Mouse (Mus musculus): Measurements from ENCODE around the gene Dbil5. TPM values are rescaled to one million over a fixed set of nuclear protein-coding genes. Genes with fewer than 3 reads are reported as not detected.
A peak's percentile ranks its signal among the peaks of the same experiment; 100 is the strongest.
"Not testable (repeated sequence)": the region's sequence is repeated elsewhere in the genome, so short reads cannot be mapped to it uniquely, and the experiment has no call there.

Gene Dbil5
- polyA plus RNA-seq, 1 experiment from 2014 or later: 0.53 TPM

GRCm38 (mm10) chr11:76196275-76196976, 21.0 kb upstream of the Dbil5 start:
- H3K27me3 ChIP-seq (ENCODE audit: control insufficient read depth, insufficient read depth, low read length): no peaks in the 10 kb centered on the region
- no peaks in the 10 kb centered on the region for H3K9me3 ChIP-seq (replicated peaks; ENCODE audit: control insufficient read depth, low read length)
- H3K9ac ChIP-seq (ENCODE audit: low read length): no peak overlapping the region
- no peak overlapping the region for H3K4me3 ChIP-seq (ENCODE audit: low read length)
- no peak overlapping the region for H3K4me2 ChIP-seq (ENCODE audit: low read depth, low read length)
- H3K36me3 ChIP-seq (ENCODE audit: control insufficient read depth, insufficient read depth): no peaks in the 10 kb centered on the region
- 62% methylated on average over 8 of the region's 8 CpGs for WGBS
- peaks cover 3% of the 10 kb centered on the region; the same call in 1 of the 2 replicates for H3K4me1 ChIP-seq (ENCODE audit: control insufficient read depth, insufficient read depth, low read length)
- ATAC-seq (replicated peaks; ENCODE audit: extremely low read depth, insufficient read depth, low FRiP score): no peak
- no peak overlapping the region for H3K27ac ChIP-seq (ENCODE audit: low read length)

GRCm38 (mm10) chr11:76196977-76197469, 20.4 kb upstream of the Dbil5 start:
- no peaks in the 10 kb centered on the region for H3K9me3 ChIP-seq (replicated peaks; ENCODE audit: control insufficient read depth, low read length)
- no peaks in the 10 kb centered on the region for H3K36me3 ChIP-seq (ENCODE audit: control insufficient read depth, insufficient read depth)
- no peak overlapping the region for H3K4me3 ChIP-seq (ENCODE audit: low read length)
- 42% methylated on average over 8 of the region's 8 CpGs for WGBS
- no peak overlapping the region for H3K9ac ChIP-seq (ENCODE audit: low read length)
- no peak overlapping the region; the same call in 1 of the 2 replicates for H3K4me2 ChIP-seq (ENCODE audit: low read depth, low read length)
- peaks cover 5% of the 10 kb centered on the region; the same call in 1 of the 2 replicates for H3K4me1 ChIP-seq (ENCODE audit: control insufficient read depth, insufficient read depth, low read length)
- ATAC-seq (replicated peaks; ENCODE audit: extremely low read depth, insufficient read depth, low FRiP score): no peak
- H3K27ac ChIP-seq (ENCODE audit: low read length): no peak overlapping the region
- H3K27me3 ChIP-seq (ENCODE audit: control insufficient read depth, insufficient read depth, low read length): no peaks in the 10 kb centered on the region

DNA sequence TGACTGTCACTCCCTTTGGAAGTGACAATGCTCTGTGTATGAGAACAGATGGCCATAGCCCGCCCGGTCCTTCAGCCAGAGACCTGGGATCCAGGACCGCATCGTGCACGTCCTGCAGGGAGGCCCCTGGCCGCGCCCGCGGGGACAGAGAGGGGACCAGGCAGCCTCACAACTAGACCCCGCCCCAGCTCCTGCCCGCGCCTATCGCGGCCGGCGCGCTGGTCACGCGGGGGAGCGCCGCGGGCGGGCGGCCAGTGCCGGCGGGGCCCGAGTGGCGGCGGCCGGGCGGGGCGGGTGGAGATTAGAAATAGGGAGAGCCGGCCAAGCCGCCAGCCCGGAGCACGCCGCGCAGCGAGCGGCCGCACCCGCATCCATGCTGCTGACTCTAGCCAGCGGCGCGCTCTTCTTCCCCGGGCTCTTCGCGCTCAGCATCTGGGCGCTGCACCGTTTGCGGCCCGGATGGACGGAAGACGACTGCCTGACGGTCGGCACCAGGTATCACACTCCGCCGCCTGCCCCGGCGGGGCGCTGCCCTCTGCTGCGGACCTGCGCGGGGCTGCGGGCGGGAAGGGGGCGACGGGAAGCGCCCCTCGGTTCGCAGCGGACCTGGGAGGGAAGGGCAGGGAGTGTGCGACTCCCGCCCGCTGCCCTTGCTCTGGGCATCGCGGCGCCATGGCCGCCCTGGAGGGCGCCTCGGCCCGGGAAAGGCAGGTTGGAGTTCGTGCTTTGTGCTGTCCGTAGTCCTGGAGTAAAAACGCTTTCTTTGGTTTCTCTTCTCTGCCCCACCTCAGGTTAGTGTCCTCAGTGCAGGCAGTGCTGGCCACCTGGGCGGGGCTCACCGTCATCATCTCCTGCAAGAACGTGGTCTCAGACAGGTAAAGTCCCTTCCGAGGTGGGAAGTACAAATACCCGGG, 15.4 kb upstream of the Dbil5 start:
- peak; percentile 99 for ATAC-seq (replicated peaks; ENCODE audit: extremely low read depth, insufficient read depth, low FRiP score)
- peaks cover 9% of the 10 kb centered on the region; the same call in 1 of the 2 replicates for H3K4me1 ChIP-seq (ENCODE audit: control insufficient read depth, insufficient read depth, low read length)

GRCm38 (mm10) chr11:76206793-76207192, 10.6 kb upstream of the Dbil5 start:
- H3K36me3 ChIP-seq (ENCODE audit: control insufficient read depth, insufficient read depth): peaks cover 24% of the 10 kb centered on the region
- ATAC-seq (replicated peaks; ENCODE audit: extremely low read depth, insufficient read depth, low FRiP score): no peak
- H3K27ac ChIP-seq (ENCODE audit: low read length): no peak overlapping the region
- peaks cover 4% of the 10 kb centered on the region; the same call in 1 of the 2 replicates for H3K4me1 ChIP-seq (ENCODE audit: control insufficient read depth, insufficient read depth, low read length)
- no peak overlapping the region for H3K9ac ChIP-seq (ENCODE audit: low read length)
- no peaks in the 10 kb centered on the region for H3K9me3 ChIP-seq (replicated peaks; ENCODE audit: control insufficient read depth, low read length)
- no peak overlapping the region for H3K4me3 ChIP-seq (ENCODE audit: low read length)
- H3K27me3 ChIP-seq (ENCODE audit: control insufficient read depth, insufficient read depth, low read length): no peaks in the 10 kb centered on the region
- H3K4me2 ChIP-seq (ENCODE audit: low read depth, low read length): no peak overlapping the region
- WGBS: 74% methylated on average over 5 of the region's 5 CpGs

More for the DNA sequence above, 15.4 kb upstream of the Dbil5 start:
- H3K4me2 ChIP-seq (ENCODE audit: low read depth, low read length): peak overlapping the region; percentile 96
- H3K4me3 ChIP-seq (ENCODE audit: low read length): peak overlapping the region; percentile 91
- WGBS: under 1% methylated on average over 89 of the region's 90 CpGs
- H3K36me3 ChIP-seq (ENCODE audit: control insufficient read depth, insufficient read depth): peaks cover 4% of the 10 kb centered on the region; the same call in 1 of the 2 replicates
- peak overlapping the region; percentile 79 for H3K27ac ChIP-seq (ENCODE audit: low read length)
- H3K27me3 ChIP-seq (ENCODE audit: control insufficient read depth, insufficient read depth, low read length): no peaks in the 10 kb centered on the region
- no peaks in the 10 kb centered on the region for H3K9me3 ChIP-seq (replicated peaks; ENCODE audit: control insufficient read depth, low read length)
- peak overlapping the region; percentile 92 for H3K9ac ChIP-seq (ENCODE audit: low read length)

DNA sequence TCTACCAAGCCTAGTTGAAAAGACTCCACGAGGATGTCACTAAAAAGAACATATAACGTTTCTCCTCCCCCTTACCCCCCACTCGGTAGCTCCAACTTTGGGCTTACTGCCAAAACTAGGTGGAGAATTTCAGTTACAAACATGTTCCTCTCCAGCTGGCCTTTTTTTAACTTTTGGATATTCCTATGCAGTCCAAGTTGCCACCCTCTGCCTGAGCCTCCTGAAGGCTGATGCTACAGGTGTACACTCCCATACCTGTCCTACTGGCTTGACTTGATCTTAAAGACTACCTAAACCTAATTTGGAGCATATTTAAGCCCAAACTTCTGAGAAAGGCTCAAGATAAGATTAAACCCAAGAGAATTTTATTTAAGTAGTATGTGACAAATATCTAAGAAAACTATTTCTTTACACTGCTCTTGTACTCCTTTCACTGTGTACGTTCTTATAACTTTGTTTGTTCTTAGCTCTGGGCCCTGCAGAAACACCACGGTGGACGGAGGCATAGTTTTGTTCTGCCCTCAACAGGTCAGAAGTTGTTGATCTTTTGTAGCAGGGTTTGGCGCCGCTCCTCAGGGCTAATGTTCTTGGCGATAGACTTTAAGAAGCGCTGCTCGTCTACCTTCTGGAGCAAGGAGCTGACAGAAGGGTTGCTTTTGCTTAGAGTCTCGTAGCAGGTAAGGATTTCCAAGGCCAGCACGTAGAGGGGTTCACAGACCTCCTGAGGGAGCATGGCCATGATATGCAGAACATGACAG, 7.0 kb upstream of the Dbil5 start:
- H3K4me2 ChIP-seq (ENCODE audit: low read depth, low read length): no peak overlapping the region
- no peak for ATAC-seq (replicated peaks; ENCODE audit: extremely low read depth, insufficient read depth, low FRiP score)
- no peak overlapping the region for H3K9ac ChIP-seq (ENCODE audit: low read length)
- 71% methylated on average over 13 of the region's 13 CpGs for WGBS
- H3K36me3 ChIP-seq (ENCODE audit: control insufficient read depth, insufficient read depth): peaks cover 28% of the 10 kb centered on the region
- H3K4me3 ChIP-seq (ENCODE audit: low read length): no peak overlapping the region
- H3K9me3 ChIP-seq (replicated peaks; ENCODE audit: control insufficient read depth, low read length): no peaks in the 10 kb centered on the region
- no peak overlapping the region for H3K27ac ChIP-seq (ENCODE audit: low read length)
- H3K27me3 ChIP-seq (ENCODE audit: control insufficient read depth, insufficient read depth, low read length): no peaks in the 10 kb centered on the region
- H3K4me1 ChIP-seq (ENCODE audit: control insufficient read depth, insufficient read depth, low read length): no peaks in the 10 kb centered on the region

DNA sequence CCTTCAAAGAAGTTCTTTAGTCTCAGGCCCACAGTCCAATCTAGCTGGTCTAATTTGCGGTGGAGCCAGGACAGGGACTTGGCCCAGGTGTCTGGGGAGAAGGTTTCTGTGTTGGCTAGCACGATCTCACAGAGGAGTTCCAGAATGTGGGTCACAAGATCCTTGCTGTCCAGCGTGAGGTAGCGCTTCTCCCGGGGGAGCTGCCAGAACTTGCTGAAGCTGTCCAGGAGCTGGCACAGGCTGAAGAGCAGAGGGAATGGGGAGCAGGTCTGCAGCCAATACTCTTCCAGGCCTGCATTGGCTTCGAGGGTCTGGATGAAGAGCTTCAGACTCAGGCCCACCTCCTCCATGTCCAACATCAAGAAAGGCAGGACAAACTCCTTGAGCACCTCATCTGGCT, 5.8 kb upstream of the Dbil5 start:
- not testable (repeated sequence) for H3K4me3 ChIP-seq (ENCODE audit: low read length); H3K4me1 ChIP-seq (ENCODE audit: control insufficient read depth, insufficient read depth, low read length); H3K9ac ChIP-seq (ENCODE audit: low read length); ATAC-seq (replicated peaks; ENCODE audit: extremely low read depth, insufficient read depth, low FRiP score); H3K27ac ChIP-seq (ENCODE audit: low read length); H3K27me3 ChIP-seq (ENCODE audit: control insufficient read depth, insufficient read depth, low read length); H3K4me2 ChIP-seq (ENCODE audit: low read depth, low read length); H3K9me3 ChIP-seq (replicated peaks; ENCODE audit: control insufficient read depth, low read length)
- peaks cover 28% of the 10 kb centered on the region for H3K36me3 ChIP-seq (ENCODE audit: control insufficient read depth, insufficient read depth)
- WGBS: 77% methylated on average over 5 of the region's 6 CpGs

DNA sequence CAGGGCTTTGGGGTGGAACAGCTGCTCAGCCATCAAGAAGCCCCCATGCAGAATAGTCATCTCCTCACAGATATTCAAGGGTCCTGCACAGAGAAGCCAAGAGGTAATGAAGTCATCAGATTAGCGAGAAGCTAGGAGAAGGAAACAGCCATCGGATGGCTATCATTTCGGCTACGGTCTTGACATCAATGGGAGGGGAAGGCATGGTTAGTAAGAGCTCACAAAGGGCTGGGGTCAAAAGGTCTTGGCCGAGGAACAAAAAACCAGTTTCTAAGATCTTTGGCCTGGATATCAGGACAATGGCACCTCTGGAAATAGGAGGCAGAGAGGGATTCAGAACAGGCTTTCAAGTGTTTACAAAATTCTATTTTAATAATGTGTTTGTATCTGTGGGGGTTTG, 3.6 kb upstream of the Dbil5 start:
- no peak overlapping the region for H3K4me2 ChIP-seq (ENCODE audit: low read depth, low read length)
- no peak overlapping the region for H3K9ac ChIP-seq (ENCODE audit: low read length)
- H3K36me3 ChIP-seq (ENCODE audit: control insufficient read depth, insufficient read depth): peaks cover 17% of the 10 kb centered on the region
- H3K27ac ChIP-seq (ENCODE audit: low read length): no peak overlapping the region
- H3K4me3 ChIP-seq (ENCODE audit: low read length): no peak overlapping the region
- no peaks in the 10 kb centered on the region for H3K27me3 ChIP-seq (ENCODE audit: control insufficient read depth, insufficient read depth, low read length)
- 89% methylated on average over 5 of the region's 5 CpGs for WGBS
- no peaks in the 10 kb centered on the region for H3K9me3 ChIP-seq (replicated peaks; ENCODE audit: control insufficient read depth, low read length)
- peaks cover 4% of the 10 kb centered on the region for H3K4me1 ChIP-seq (ENCODE audit: control insufficient read depth, insufficient read depth, low read length)
- ATAC-seq (replicated peaks; ENCODE audit: extremely low read depth, insufficient read depth, low FRiP score): no peak

GRCm38 (mm10) chr11:76215011-76215410, 2.4 kb upstream of the Dbil5 start:
- H3K36me3 ChIP-seq (ENCODE audit: control insufficient read depth, insufficient read depth): peaks cover 10% of the 10 kb centered on the region

More at GRCm38 (mm10) chr11:76215011-76215410, 2.4 kb upstream of the Dbil5 start:
- Histone ChIP-seq H3K9me3 (replicated peaks; ENCODE audit: control insufficient read depth, low read length) (no peaks in the 10 kb centered on the region), H3K27me3 (ENCODE audit: control insufficient read depth, insufficient read depth, low read length) (no peaks in the 10 kb centered on the region), H3K4me1 (ENCODE audit: control insufficient read depth, insufficient read depth, low read length) (peaks cover 4% of the 10 kb centered on the region), H3K4me3 (ENCODE audit: low read length) (no peak overlapping the region), H3K9ac (ENCODE audit: low read length) (no peak overlapping the region), H3K4me2 (ENCODE audit: low read depth, low read length) (no peak overlapping the region), H3K27ac (ENCODE audit: low read length) (no peak overlapping the region)
- WGBS: 92% methylated on average over 2 of the region's 2 CpGs
- no peak for ATAC-seq (replicated peaks; ENCODE audit: extremely low read depth, insufficient read depth, low FRiP score)

All from heart, embryonic 16.5 days (tissue).